Comparison of ENCODE assay signal across 8 mouse cellular contexts in genomic region chr4:118620279-118620966, GRCm38 (mm10). TPM values are rescaled to one million over a fixed set of nuclear protein-coding genes. Genes with fewer than 3 reads are reported as not detected.
DNase-seq lines count a peak whose midpoint lies in the region; ATAC-seq lines count a peak whose summit lies in the region.

Gene Cfap57, minus strand, starts transcription at chr4:118620777.
Gene Ebna1bp2, plus strand, starts transcription at chr4:118620799.

- peaks cover 7% of the 10 kb centered on the region; the same call in 1 of the 2 replicates for H3K9me3 ChIP-seq in hindbrain, embryonic 13.5 days

- peak within 1 kb of the TSS; percentile 40; the same call in 1 of the 2 replicates for H3K27ac ChIP-seq in hindbrain, embryonic 13.5 days

- under 1% methylated on average over 35 of the region's 41 CpGs for WGBS in hindbrain, embryonic 13.5 days

- peak within 1 kb of the TSS; percentile 64 for H3K4me3 ChIP-seq in hindbrain, embryonic 13.5 days

- peaks cover 11% of the 10 kb centered on the region for H3K4me1 ChIP-seq in hindbrain, embryonic 13.5 days (replicated peaks)

- peak; percentile 96 for DNase-seq in NIH3T3 (ENCODE audit: low read depth)
- DNase-seq in cerebellum, postnatal 10 days: peak; percentile 93 to 94
- peak; percentile 86 to 87 for DNase-seq in frontal cortex, postnatal 10 days (ENCODE audit: low spot score in 2 of 2)
- DNase-seq in layer of hippocampus, postnatal 25 days (ENCODE audit: extremely low spot score in 1 of 2, low spot score in 1 of 2): peak; percentile 78 to 79
- peak; percentile 94 for DNase-seq in lung, postnatal 25 days (ENCODE audit: low spot score)
- peak; percentile 98 for DNase-seq in retina, embryonic 14.5 days (ENCODE audit: low spot score)
- peak; percentile 92 for DNase-seq in thymus, postnatal 4 days

- H3K4me2 ChIP-seq in hindbrain, embryonic 13.5 days: peak within 1 kb of the TSS; percentile 78

- peak; percentile 95 for ATAC-seq in hindbrain, embryonic 13.5 days (ENCODE audit: low FRiP score)

- H3K9ac ChIP-seq in hindbrain, embryonic 13.5 days: peak within 1 kb of the TSS; percentile 79

- H3K27me3 ChIP-seq in hindbrain, embryonic 13.5 days: no peaks in the 10 kb centered on the region

- peaks cover 28% of the 10 kb centered on the region for H3K36me3 ChIP-seq in hindbrain, embryonic 13.5 days

RNA-seq across cellular contexts. Expression of gene Cfap57, which starts in this region (rescaled TPM):
- polyA plus RNA-seq in hindbrain, embryonic 13.5 days (2015; fragmentation: Nextera tagmentation; extraction: Ambion mirVana): 1.3 and 2.3 TPM in 2 replicates
- total RNA-seq in layer of hippocampus, postnatal 25 days (2021): under 1 TPM; 0.47 to 0.71 TPM

RNA-seq across cellular contexts. Expression of gene Ebna1bp2, which starts in this region (rescaled TPM):
- 106 and 121 TPM in 2 replicates for polyA plus RNA-seq in hindbrain, embryonic 13.5 days (2015; fragmentation: Nextera tagmentation; extraction: Ambion mirVana)
- total RNA-seq in layer of hippocampus, postnatal 25 days (2021): 10 to 100 TPM; 56.0 to 65.6 TPM

Comparison
In these comparisons a context has a peak if more than half of its experiments do, and no peak if none do; other contexts are left out.
1. Peak in every context shown above with its lines: DNase-seq, ATAC-seq, H3K4me3 ChIP-seq and H3K27ac ChIP-seq.